Mouse (Mus musculus): Measurements from ENCODE around the gene Aqp8.

The Aqp8 gene

DNA sequence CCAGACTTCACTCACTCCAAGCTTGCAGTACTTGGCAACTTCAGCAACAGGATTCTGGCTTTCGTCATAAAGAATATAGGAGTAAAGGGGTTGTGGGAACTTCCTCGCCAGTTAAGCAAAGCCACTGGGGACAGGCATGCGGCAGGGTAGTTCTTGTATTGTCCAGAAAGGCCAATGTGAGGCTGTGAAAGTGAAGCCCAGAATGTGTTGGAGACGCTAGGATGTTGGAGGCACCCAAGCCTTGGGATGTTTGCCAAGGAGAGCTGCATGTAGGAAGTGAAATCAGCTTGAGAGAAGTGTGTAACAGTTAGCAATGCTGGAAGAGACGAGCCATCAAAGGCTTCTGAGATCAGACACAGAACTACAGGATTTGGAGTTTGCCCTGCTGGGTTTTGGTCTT is 25.6 kb downstream of the Aqp8 start:
- no peak for DNase-seq (ENCODE audit: low read depth, low spot score)

GRCm38 (mm10) chr7:123499481-123500238 is 37.6 kb downstream of the Aqp8 start:
- DNase-seq (ENCODE audit: low read depth, low spot score), result no peak

DNA sequence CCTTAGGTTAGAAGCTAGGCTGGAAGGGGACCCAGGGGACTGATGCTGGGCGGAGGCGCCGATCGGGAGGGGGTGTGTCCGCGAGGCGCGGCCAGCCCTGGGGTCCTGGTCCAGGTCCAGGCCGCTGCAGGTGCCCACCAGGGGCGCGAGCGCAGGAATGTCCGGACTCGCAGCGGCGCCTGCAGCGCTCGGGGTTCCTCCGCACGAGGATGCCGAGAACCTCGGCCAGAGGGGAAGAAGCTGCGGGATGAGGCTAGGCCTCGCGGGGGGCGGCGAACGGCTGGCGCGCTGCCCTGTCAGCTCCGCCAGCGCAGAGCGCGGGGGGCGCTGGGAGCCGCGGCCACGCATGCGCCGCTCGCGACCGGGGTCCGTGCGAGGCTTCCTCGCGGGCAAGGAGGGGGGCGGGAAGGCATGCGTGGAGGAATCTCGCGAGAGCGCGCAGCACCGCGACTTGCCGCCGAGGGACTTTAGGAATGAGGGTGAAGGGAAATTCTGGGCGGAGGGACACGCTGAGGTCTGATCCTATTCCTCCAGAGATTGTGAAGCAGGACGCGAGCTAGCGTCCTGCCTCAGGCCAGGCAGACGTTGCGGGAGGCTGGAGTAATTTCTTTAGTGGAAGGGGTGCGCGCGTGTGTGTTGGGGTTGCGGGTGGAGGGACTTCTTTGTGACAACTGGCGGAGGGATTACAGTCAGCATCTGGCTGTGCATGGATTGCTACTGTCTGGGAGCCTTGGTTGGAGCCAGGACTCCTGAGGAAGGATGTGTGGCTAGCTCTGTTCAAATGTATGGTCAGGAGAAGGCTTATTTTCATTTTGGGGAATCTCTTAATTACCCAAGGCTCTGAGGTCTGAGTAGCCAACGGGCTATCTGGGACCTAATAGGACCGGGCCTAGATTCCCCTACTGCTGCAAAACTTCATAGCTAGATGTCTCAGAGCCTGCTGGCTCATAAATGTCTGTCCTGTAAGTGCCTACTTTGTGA is 38.4 kb downstream of the Aqp8 start, which contains the start of gene Zkscan2:
Zkscan2 (minus strand) TSS at position 211 of the 981 bp plus-strand sequence.
- DNase-seq (ENCODE audit: low read depth, low spot score), result peak; percentile 64

GRCm38 (mm10) chr7:123503358-123503757 is 41.3 kb downstream of the Aqp8 start:
- no peak for DNase-seq (ENCODE audit: low read depth, low spot score)

- no peak for DNase-seq (ENCODE audit: low read depth, low spot score)
Observed at GRCm38 (mm10) chr7:123507946-123508345, 45.9 kb downstream of the Aqp8 start.

All from WW6 (cell line).